Mouse (Mus musculus): ENCODE data around the gene Ss18l1. TPM values are rescaled to one million over a fixed set of nuclear protein-coding genes. Genes with fewer than 3 reads are reported as not detected.

Gene Ss18l1
- total RNA-seq, 2 experiments from 2014 or later, result 8.9 to 9.6 TPM

DNA sequence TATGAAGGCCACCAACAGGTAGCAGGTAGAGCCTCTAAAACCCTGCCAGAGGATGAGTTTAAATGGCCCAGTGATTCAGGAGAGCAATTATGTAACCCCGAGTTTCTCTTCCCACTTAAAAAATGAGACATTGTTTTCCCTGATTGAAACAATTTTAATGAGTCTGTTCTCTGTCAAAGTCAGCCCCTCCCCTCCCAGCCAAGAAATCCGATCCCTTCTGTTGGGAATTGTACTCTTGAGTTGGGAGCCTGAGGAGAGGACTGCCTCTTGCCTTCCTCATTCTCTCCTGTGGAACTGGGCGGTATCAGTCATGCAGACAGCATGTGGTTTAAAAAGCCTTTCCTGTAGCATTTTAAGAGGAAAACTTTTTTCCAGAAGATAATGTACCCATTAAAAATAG lies 42.3 kb downstream of the Ss18l1 start:
- no peak for DNase-seq (ENCODE audit: low spot score in 2 of 2)

DNA sequence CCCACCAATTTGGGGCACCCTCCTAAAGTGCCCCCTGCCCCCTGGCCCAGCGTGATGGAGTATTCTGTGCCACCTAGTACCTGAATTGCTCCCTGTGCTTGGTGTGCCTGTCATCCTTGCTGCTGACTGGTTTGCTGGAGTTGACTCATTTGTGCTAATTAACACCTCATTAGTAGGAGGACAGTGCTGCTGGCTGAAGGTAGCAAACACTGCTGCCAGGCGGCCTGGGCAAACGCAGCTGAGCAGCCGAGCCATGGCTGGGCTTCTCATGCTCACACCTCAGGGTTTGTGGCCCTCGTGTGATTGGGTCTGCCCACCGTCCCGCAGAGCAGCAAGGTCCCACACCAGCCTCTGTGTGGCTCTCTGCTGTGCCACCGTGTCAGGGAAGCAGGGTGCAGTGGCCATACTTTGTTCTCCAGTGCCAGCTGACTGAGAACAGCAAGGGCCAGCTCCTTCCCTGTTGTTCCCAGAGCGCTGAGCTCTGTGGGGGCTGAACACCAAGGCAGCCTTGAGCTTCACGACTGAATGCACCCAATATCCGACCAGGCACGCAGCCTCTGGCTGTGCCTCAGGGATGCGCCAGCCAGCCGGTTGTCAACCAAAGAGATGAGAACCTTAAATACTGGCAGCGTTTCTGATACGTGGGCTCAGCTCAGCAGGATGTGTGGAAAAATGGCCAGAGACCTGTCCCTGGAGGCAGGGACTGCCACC lies 43.8 kb downstream of the Ss18l1 start:
- no peak for DNase-seq (ENCODE audit: low spot score in 2 of 2)

DNA sequence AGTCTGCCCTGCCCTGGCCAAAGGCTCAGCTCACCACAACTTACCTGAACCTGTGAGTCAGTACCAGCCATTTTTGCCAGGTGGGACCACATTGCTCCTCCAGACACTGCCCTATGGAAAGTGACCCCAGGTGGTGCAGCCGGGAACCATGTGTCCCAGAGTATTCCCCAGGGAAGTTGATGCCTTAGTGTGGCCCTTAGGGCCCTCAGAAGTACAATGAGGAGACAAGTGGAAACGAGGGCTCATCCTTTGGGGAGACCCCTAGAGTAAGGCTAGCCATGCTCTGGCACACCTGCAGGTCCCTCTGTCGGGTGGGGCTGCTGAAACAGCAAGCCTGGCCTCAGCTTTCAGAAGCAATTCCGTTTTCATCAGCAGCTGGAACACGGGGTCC lies 44.3 kb downstream of the Ss18l1 start:
- no peak for DNase-seq (ENCODE audit: low spot score in 2 of 2)

DNA sequence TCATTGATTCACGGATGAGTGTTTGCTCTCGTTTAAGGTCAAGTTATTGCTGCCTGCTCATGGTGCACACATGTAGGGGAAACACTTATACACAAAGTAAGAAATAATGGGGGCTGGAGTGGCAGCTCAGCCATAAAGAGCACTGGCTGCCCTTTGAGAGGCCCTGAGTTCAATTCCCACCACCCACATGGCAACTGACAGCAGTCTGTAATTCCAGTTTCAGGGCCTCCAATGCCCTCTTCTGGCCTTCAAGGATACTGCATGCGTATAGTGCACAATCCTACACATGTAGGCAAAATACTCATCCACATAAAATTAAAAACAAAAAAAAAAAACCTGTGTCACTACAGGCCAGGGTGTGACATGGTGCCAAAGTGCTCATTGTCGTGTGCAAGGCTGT lies 45.2 kb downstream of the Ss18l1 start:
- no peak for DNase-seq (ENCODE audit: low spot score in 2 of 2)

DNA sequence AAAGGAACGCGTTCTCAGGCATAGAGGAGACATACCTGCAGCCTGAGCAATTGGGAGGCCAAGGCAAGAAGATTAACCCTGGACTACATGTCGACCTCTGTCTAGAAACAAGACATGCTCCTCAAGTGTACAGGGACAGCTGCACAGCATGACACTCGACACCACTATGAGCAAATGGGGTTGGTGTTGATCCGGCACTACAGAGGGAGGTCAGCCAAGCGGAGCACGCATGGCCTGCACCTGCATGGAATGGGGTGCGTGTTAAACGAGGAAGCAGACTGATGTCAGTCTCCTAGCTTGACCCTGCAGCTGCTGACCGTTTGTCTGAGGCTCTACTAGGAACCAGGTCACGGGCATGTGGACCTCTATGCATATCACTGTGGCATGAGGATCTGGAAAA lies 48.0 kb downstream of the Ss18l1 start:
- no peak for DNase-seq (ENCODE audit: low spot score in 2 of 2)

DNA sequence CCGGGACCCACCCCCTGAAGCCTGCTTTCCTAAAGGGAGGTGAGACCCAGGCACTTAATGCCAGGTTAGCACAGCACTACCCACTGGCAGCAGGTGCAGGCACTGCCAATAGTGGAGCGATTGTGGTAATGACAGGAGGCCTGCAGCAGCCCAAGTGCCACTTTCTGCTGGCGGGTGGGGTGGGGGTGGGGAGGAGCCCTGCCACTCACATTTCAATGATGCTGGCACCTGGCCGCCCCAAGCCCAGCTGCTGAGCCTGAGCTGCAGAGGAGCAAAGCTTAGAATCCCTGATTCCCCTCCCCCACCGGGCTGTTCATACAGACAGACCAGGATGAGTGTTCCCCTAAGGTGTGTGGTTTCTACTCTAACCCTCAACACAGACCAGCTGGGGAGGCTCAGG lies 53.4 kb downstream of the Ss18l1 start:
- no peak for DNase-seq (ENCODE audit: low spot score in 2 of 2)

DNA sequence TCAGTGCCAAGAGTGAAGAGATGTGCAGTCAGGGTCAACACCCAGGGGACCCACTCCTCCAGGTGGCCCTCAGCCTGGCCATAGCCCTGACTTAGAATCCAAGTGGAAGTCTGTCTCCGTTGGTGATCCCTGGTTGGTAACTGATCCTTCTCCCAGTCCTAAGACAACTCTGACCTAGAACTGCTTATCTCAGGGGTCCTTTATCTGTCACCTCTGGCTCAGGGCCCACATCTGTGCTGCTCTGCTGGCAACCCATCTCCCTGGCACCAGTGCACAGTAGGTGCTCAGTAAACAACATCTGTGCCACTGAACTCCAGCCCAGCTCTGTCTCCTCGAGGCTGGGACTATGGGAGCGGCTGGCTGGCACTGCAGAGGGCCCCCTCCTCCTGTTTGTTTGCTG lies 55.3 kb downstream of the Ss18l1 start:
- DNase-seq (ENCODE audit: low spot score in 2 of 2), result no peak

DNA sequence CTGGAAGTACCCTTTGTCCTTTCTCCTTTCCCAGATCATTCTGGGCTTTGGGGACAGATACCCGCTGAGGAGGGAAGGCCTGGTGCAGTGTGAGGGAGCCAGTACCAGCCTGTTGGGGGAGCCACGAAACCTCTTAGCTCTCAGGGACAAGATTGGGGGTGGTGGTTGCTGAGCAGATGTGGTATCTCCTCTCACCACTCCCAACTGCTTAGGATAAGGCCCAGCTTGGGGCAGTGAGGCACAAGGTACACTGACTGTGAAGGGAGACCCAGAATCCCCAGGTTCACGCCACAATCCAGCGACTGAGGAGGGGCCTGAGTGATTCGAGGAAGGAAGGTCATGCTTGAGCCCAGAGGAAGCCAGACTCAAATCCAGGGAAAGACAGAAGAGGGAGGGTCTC lies 55.9 kb downstream of the Ss18l1 start:
- no peak for DNase-seq (ENCODE audit: low spot score in 2 of 2)

DNA sequence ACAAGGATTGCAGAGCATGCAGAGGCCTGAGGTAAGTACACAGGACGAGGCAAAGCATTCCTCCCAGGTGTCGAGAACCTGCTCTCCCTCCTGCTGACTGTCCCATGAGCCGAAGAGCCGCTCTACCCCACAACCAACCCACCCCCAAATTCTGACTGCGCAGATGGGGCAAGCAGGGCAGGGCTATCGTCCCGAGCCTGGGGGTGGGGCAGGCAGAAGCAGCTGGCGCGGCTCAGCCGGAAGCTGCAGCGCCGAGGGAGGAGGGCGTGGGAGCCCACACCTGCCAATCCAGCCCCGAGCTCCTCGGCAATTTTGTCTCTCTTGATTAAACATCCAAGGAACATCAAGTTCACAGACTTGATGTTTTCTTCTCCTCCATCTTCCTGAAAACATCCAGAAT lies 57.2 kb downstream of the Ss18l1 start:
- no peak for DNase-seq (ENCODE audit: low spot score in 2 of 2)

DNA sequence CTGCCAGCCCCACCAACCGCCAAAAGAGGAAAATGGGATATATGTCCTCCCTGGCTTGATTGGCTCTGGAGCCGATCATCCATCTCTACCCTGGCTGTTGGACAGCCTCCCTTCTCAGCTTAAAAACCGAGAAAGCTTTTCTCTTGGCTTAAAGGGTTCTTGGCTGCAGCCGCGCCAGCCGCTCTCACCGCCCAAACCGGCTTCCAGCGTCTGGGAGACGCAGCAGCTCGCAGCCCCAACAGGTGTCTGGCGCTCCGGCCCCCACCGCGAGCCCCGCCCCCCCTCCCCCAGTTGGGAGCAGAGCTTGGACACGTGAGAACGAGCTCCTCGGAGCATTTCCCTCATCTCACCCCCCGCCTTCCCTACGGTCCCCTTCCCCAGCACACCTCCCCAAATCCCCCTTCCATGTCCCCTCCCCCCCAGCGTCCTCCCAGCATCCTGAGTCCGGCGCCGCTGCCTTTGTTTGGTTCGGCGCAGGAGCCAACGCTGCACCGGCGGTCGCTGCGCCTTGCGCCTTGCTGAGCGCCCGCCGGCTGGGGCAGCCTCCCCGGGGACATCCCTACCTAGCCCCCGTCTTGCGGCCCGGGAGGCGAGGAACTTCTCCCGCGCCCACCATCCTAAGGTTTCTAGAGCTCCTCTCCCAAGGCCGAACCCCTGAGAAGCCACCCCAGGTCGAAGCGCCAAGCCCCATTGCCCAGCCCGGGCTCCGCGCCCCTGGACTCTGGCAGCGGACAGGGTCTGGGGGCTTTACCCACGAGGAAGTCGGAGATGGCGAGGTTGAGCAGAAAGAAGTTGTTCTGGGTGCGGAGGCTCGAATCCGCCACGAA lies 61.1 kb downstream of the Ss18l1 start:
- no peak for DNase-seq (ENCODE audit: low spot score in 2 of 2)

DNA sequence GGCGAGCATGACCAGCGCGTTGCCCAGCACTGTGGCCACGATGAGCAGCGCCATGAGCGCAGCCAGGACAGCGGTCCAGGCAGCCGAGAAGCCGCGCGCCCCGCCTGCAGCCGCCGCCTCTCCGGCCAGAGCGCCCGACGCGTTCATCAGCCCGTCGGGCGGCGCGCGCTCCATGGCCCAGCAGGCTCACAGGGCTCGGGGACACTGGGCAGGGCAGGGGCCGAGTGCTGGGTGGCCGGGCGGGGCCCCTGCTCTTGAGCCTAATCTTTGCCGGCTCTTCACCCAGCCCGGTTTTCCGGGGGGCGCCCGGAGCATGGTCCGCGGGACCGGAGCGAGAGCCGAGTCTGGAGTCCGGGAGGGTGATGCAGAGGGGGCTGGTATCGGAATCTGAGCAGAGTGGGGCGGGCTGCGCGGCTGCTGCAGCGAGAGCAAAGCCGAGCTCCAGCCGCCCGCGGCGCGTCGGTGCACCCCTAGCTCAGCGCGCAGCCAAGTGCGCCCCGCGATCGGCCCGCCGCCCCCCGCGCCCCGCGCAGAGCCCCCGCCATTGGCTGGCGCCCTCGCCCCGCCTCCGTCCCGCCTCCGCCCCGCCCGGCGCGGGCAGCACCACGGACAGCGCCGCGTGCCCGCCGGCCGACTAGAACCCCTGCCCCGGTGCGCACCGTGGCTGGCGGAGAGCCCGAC lies 61.8 kb downstream of the Ss18l1 start, which contains the start of gene Hrh3:
Hrh3 (minus strand) TSS at position 511 of the 681 bp plus-strand sequence.
- DNase-seq (ENCODE audit: low spot score in 2 of 2), result peak; percentile 60 to 79

DNA sequence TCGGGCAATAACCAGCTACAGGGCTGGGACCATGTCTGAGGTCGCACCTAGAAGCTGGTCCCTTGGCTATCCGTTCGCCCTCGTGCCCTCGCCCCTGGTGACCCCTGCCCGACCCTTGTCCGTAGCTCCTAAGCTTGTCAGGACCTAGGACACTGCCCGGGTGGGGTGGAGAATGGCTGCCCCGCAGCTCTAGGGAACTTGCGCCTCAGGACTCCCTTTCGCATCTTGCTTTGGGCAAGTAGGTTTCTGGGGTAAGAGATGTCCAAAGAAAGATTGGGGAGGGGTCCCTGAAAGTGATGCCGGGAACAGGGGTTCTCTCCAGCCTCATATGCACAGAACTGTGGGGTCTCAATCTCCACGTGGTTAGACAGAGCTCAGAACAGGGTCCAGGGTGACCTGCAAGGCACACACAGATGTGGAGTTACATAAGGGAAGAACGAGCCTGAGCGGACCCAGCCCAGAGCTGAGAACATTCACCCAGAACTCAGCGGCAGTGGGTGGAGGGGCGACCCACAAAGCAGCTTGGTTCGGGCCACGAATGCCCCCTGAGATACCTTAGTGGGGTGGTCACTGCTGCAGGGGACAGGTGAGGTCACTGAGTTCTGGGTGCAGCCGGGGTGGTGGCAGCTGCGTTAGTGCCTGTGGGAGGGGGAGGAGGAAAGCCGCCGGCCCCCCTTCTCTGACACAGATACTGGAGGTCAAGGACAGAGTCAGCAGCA lies 62.5 kb downstream of the Ss18l1 start:
- DNase-seq (ENCODE audit: low spot score in 2 of 2), result no peak

DNA sequence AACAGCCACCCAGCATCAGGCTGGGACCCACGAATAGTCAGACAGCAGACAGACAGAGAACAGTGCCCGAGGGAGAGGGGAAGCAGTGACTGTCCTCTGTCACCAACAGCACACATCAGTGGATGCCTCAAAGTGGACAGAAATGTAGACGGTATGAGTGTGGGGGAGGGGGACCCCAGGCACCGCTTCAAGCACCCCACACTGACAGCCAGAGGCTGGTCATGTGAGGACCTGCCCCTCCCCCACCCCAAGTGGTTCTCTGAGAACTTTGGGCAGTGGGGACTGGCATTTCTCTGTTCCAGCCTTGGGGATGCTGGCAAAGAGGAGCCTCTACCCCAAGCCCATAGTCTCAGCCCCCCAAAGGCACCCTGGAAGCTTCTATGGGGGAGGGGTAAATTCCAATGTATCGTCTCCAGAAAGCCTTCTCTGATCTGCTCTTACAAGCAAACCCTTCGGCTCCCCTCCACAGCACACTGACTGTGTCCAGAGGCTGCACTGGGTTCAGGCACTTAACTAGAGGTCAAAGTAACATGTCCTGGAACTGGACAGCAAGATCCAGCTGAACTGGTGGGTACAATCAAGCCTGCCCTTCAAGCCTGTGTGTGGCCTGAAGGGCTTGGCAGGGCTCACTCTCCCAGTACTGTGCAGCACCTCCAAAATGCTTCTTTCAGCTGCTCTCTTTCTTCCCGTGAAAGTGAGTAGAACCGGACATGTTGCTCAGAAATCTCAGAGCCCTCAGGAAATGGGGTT lies 63.3 kb downstream of the Ss18l1 start:
- no peak for DNase-seq (ENCODE audit: low spot score in 2 of 2)

DNA sequence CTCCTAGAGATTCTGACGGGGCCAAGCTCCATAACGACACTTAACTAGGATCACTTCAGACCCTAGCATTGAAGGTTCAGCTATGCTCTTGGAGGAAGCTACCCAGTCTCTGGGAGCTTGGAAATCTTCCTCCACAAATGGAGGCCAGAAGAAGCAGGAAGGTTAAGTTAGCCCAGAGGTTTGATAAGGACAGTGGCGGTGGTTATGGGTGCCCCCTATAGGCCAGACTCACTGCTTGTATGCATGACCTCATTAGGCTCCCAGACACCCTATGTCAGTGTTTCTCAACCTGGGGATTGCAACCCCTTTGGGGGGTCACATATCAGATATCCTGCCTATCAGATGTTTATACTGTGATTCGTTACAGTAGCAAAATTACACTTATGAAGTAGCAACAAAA lies 64.8 kb downstream of the Ss18l1 start:
- DNase-seq (ENCODE audit: low spot score in 2 of 2), result no peak

DNA sequence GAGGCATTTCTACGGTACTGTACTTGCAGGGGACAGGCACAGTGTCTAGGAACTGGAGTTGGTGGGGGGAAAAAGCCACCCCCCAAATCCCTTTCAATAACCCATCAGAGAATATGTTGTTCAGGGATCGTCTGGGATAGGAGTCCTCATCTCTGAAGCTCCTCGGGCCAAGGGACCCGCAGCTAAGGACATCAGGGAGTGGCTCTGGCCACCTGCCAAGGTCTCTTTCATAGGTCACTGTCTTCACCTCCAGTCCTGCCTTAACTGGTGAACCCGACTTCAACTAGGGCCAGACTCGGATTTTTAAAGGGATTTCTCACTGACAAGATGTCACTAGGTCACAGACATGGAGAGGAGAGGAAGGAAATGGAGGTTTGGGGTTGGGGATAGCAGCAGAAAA lies 66.0 kb downstream of the Ss18l1 start:
- DNase-seq (ENCODE audit: low spot score in 2 of 2), result no peak

DNA sequence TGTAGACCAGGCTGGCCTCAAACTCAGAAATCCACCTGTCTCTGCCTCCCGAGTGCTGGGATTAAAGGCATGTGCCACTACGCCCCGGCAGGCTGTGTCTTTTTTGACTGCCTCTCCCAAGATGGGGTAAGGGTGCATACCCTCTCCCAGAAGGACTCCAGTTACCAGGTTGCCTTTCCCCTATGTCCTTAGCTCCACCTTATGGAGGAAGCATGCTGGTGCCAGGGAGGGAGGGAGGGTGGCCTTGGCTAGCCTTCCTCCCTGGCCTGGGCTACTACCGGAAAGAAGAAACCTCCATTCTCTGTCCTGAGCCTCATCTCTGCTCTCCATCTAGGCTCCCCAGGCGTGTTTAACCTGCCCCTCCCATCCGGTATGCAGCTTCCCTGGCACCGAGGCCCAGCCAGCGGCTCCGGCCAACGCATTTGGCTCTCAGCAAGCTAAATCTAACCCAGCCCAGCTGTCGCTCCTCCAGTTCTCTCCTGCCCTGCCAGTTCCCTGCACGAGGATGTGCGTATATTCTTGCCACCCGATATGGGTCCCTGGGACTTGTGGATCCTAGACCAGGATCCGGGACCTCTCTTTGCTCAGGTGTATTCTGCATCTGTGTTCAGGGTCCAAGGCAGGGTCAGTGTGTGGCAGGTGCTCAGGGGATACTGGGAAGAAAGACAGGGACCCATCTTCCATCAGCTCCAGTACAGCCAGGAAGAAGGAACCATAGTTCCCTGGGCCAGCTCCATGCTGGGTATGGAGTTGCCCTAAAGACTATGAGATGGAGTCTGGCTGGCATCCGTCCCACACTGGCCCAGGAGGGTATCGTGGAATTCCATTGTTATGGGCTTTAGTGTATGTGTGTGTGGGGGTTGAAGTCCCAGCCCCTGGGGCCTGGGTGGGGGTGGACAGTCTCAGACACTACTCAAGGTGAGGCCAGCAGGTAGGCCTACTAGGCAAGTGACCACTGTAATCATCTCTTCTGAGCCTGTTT lies 71.9 kb downstream of the Ss18l1 start:
- no peak for DNase-seq (ENCODE audit: low spot score in 2 of 2)

DNA sequence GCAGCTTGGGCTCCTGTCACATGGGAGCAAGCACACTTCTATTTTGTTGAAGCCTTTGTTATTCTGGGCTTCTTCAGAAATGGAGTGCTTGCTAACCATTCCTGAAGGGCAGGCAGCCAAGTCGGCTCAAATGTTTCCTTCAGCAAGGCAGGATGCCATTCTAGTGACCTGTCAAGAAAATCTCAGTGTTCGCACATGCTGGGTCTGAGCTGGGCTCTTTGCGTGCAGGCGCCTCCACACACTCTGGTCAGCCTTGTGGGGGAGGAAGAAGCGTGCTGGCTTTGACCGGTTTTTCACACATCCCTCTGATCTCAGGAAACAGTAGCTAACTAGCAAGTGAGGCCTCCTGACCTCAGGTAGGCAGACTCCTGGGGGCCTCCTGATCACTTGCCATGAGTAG lies 73.0 kb downstream of the Ss18l1 start:
- no peak for DNase-seq (ENCODE audit: low spot score in 2 of 2)

DNA sequence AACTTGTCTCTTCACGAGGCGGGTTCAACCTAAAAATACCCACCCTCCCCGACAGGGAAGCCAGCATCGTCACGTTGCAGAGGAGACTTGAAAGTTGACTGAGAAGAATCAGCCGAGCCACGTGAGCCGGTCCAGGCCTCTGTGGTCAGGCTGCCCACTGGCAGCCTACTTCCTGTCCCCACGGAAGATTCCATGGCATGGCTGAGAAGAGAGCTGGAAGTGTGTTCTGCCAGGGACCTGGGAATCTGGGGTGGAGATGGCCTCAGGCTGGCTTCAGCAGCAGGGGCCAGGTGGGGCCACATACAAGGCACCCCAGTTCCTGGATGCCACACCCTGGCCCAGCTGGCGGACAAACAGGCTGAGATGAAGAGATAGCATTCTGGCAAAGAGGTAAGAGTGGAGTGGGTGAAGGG lies 73.8 kb downstream of the Ss18l1 start:
- DNase-seq (ENCODE audit: low spot score in 2 of 2), result no peak

DNA sequence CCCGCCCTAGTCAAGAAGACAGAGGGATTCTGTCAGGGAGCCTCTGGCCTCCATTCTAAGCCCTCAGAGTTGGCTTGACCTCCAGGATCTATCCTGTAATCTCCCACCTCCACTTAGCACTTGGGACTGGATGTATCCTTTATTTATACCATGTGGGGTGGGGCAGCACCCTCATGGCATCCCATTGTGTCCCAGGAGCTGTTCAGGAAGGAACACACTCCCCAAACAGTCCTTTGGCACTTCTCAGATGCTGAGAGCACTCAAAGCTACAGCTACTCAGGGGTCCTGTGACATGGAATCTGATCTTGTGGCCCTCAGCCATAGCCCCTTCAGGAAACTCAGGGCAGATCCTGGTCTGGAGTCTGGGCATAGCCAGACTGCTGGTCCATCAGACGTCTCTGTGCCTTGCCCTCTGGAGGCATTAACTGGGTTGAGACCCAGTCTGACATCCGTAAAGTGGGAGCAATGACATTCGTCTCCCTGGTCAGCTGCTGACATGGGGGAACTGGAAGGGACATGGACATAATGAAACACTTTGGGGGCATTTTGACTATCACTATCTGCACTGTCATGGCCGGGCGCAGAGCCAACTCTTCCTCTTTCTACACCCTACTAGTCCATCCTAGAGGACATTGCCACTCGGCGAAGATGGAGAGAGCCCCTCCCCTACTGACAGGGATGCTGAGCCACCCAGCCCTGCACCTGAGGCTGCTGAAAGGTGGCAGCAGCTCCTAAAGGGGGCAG lies 74.6 kb downstream of the Ss18l1 start:
- DNase-seq (ENCODE audit: low spot score in 2 of 2), result no peak

All from adrenal gland, postnatal 4 days (tissue).